Mouse (Mus musculus) lung, postnatal 0 days (tissue): Measurements from ENCODE around the gene Olfr27. TPM values are rescaled to one million over a fixed set of nuclear protein-coding genes. Genes with fewer than 3 reads are reported as not detected.

Experiments
- ATAC-seq: fragments of 200-750 bp; cut with Nextera tagmentation; 2 replicates; pipeline ENCODE4 v1.8.0; 2017; ENCODE audit warnings: moderate library complexity
- DNase-seq: peaks from one replicate; pipeline ENCODE4 v3.0.0-alpha.2; 2016; ENCODE audit warnings: low spot score
- H3K27ac ChIP-seq: fragments of 300-500 bp; sonication (generic); 2 replicates; pipeline ENCODE4 v1.5.1; 2014; ENCODE audit warnings: antibody characterized with exemption, mild to moderate bottlenecking, low read length, mixed read lengths
- H3K27me3 ChIP-seq: fragments of 300-500 bp; sonication (generic); replicated peaks from 2 replicates; pipeline ENCODE4 v1.6.1; 2014; ENCODE audit warnings: low read length, mixed read lengths; ENCODE audit not compliant: insufficient read depth
- H3K36me3 ChIP-seq: fragments of 300-500 bp; sonication (generic); 2 replicates; pipeline ENCODE4 v1.6.1; 2014; ENCODE audit warnings: low read length, mixed read lengths; ENCODE audit not compliant: insufficient read depth
- H3K4me1 ChIP-seq: fragments of 300-500 bp; sonication (generic); 2 replicates; pipeline ENCODE4 v1.6.1; 2014; ENCODE audit warnings: antibody characterized with exemption, low read depth, low read length, mixed read lengths; ENCODE audit not compliant: insufficient read depth
- H3K4me2 ChIP-seq: fragments of 300-500 bp; sonication (generic); replicated peaks from 2 replicates; pipeline ENCODE4 v1.6.1; 2014; ENCODE audit warnings: low read depth, mild to moderate bottlenecking, low read length, moderate library complexity, mixed read lengths
- H3K4me3 ChIP-seq: fragments of 300-500 bp; sonication (generic); 2 replicates; pipeline ENCODE4 v1.5.1; 2014; ENCODE audit warnings: low read depth, low read length
- H3K9ac ChIP-seq: fragments of 300-500 bp; sonication (generic); replicated peaks from 2 replicates; pipeline ENCODE4 v1.6.1; 2014; ENCODE audit warnings: low read depth, mild to moderate bottlenecking
- H3K9me3 ChIP-seq: fragments of 300-500 bp; sonication (generic); 2 replicates; pipeline ENCODE4 v1.6.1; 2016; ENCODE audit warnings: low read length, mixed read lengths
- CTCF ChIP-seq: IDR thresholded peaks from 2 replicates; pipeline ENCODE4 v1.5.1; 2016; ENCODE audit warnings: antibody characterized with exemption, mild to moderate bottlenecking
- EP300 ChIP-seq: IDR thresholded peaks from 2 replicates; pipeline ENCODE4 v1.6.1; 2016; ENCODE audit warnings: antibody characterized with exemption, mild to moderate bottlenecking, control low read depth
- WGBS: fragments of 180-500 bp; shearing (Covaris S2); extraction: QIAGEN DNeasy Blood & Tissue Kit; methylation state at CpG from one replicate; pipeline ENCODE4 v1.1.7; 2014; 5-methylcytosine and 5-hydroxymethylcytosine counted together
- polyA plus RNA-seq: library from polyadenylated mRNA; unstranded; fragments of >200 nt; fragmentation: Nextera tagmentation; extraction: Ambion mirVana; gene quantifications from 2 replicates; pipeline ENCODE4 v1.2.1, GENCODE M21; 2015

Gene Olfr27
- polyA plus RNA-seq, result not detected in 2 replicates

DNA sequence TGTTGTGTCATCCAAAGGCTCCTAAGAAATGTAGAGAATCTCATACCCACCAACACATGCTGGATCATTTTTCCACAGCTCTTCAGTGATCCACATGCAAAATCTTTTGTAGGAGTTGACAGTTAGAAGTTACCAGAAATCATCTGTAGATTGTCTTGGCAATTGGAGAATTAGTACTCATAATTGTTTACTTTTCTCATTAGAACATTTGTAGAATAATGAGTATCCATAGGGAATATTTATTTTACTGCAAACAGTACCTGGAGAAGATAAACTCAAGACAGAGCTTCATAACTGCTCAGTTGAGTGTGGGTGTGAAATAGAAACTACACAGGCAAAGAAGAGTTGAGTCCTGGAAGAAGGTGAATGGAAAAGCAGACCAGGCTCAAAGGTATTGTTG is at the start of gene Olfr27:
TSS of gene Olfr27 (plus strand) at position 301 of the 400 bp plus-strand sequence.
- TF ChIP-seq CTCF, result no peak
- TF ChIP-seq EP300, result no peak
- DNase-seq, result no peak
- H3K9me3 ChIP-seq, result no peaks in the 10 kb centered on the region
- H3K4me3 ChIP-seq, result no peak within 1 kb of the TSS
- no peak within 1 kb of the TSS for H3K4me2 ChIP-seq
- no peaks in the 10 kb centered on the region for H3K36me3 ChIP-seq
- no peak for ATAC-seq
- H3K27me3 ChIP-seq, result no peaks in the 10 kb centered on the region
- no peak within 1 kb of the TSS for H3K27ac ChIP-seq
- no peak within 1 kb of the TSS for H3K9ac ChIP-seq
- H3K4me1 ChIP-seq, result no peaks in the 10 kb centered on the region

DNA sequence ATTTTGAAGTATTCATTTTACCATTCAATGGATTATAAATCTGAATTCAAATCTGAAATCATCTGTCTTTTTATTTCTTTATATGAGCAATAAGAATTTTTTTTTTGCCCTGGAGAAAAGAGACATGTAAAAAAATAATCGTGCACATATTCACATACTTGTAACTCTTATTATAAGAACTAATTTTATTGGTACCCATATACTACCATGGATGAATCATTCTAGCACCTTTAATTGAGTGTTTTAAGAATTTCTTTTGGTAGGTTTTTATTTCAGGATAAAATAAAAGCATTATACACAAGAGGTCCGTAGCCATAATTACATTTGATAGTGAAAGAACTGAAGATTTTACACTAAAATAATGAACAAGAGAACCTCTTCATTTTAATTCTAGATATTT is 49.1 kb upstream of the Olfr27 start, which contains the start of gene Olfr938:
TSS of gene Olfr938 (minus strand) at position 101 of the 400 bp plus-strand sequence.
- H3K4me2 ChIP-seq, result no peak within 1 kb of the TSS
- WGBS, result 79% methylated on average over 2 of the region's 2 CpGs
- no peak within 1 kb of the TSS for H3K4me3 ChIP-seq
- DNase-seq (no peak), ATAC-seq (no peak)
- no peaks in the 10 kb centered on the region for H3K27me3 ChIP-seq
- H3K9me3 ChIP-seq, result no peaks in the 10 kb centered on the region
- H3K4me1 ChIP-seq, result no peaks in the 10 kb centered on the region
- H3K27ac ChIP-seq, result no peak within 1 kb of the TSS
- H3K9ac ChIP-seq, result no peak within 1 kb of the TSS
- TF ChIP-seq CTCF (no peak), EP300 (no peak)
- H3K36me3 ChIP-seq, result no peaks in the 10 kb centered on the region

- H3K27ac ChIP-seq, result no peak overlapping the region
- no peak overlapping the region for H3K4me3 ChIP-seq
- H3K4me1 ChIP-seq, result no peaks in the 10 kb centered on the region
- no peaks in the 10 kb centered on the region for H3K27me3 ChIP-seq
- no peak for TF ChIP-seq EP300
- no peak overlapping the region for H3K4me2 ChIP-seq
- WGBS, result 78% methylated on average over 1 of the region's 1 CpGs
- ATAC-seq (no peak), DNase-seq (no peak)
- no peaks in the 10 kb centered on the region for H3K36me3 ChIP-seq
- H3K9ac ChIP-seq, result no peak overlapping the region
- no peaks in the 10 kb centered on the region for H3K9me3 ChIP-seq
Observed at GRCm38 (mm10) chr9:39127326-39127725, 605 bp upstream of the Olfr27 start.

- TF ChIP-seq CTCF, result no peak
- no peak for TF ChIP-seq EP300
- no peak overlapping the region for H3K4me3 ChIP-seq
Observed at GRCm38 (mm10) chr9:39152401-39152800, 24.5 kb downstream of the Olfr27 start.

DNA sequence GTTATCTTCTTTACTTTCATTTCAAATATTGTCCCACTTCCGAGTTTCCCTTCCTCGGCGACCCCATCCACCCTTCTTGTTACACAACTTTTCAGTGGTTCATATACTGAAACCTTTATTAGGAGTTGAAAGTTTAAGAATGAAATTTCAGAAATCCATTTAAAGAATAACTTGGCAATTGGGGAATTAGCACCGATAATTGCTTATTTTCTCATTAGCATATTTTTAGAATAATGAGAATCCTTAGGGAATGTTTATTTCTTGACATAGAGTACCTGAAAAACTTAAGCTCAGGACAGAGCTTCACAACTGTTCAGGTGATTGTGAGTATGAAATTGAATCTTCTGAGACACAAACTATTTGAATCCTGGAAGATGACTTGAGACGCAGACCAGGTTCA is 38.1 kb downstream of the Olfr27 start, which contains the start of gene Olfr943:
TSS of gene Olfr943 (plus strand) at position 301 of the 400 bp plus-strand sequence.
- H3K4me2 ChIP-seq, result no peak within 1 kb of the TSS
- H3K4me1 ChIP-seq, result no peaks in the 10 kb centered on the region
- H3K9me3 ChIP-seq, result no peaks in the 10 kb centered on the region
- DNase-seq (no peak), ATAC-seq (no peak)
- no peak within 1 kb of the TSS for H3K27ac ChIP-seq
- H3K27me3 ChIP-seq, result no peaks in the 10 kb centered on the region
- H3K36me3 ChIP-seq, result no peaks in the 10 kb centered on the region
- H3K9ac ChIP-seq, result no peak within 1 kb of the TSS
- WGBS, result 88% methylated on average over 5 of the region's 5 CpGs
- no peak within 1 kb of the TSS for H3K4me3 ChIP-seq
- TF ChIP-seq EP300 (no peak), CTCF (no peak)

More at GRCm38 (mm10) chr9:39152401-39152800, 24.5 kb downstream of the Olfr27 start:
- Histone ChIP-seq H3K27me3 (no peaks in the 10 kb centered on the region), H3K9me3 (no peaks in the 10 kb centered on the region), H3K4me1 (no peaks in the 10 kb centered on the region), H3K36me3 (no peaks in the 10 kb centered on the region), H3K9ac (no peak overlapping the region), H3K4me2 (no peak overlapping the region), H3K27ac (no peak overlapping the region)
- DNase-seq (no peak), ATAC-seq (no peak)
- 53% methylated on average over 1 of the region's 1 CpGs for WGBS

Other genes with a start within 250 kb of the Olfr27 start
- not detected in 2 replicates for gene Olfr930, start 198.3 kb upstream of the Olfr27 start, polyA plus RNA-seq
- not detected in 2 replicates for gene Olfr933, start 155.8 kb upstream of the Olfr27 start, polyA plus RNA-seq
- gene Olfr934, start 139.8 kb upstream of the Olfr27 start, polyA plus RNA-seq, result not detected in 2 replicates
- not detected in 2 replicates for gene Olfr935, start 128.4 kb upstream of the Olfr27 start, polyA plus RNA-seq
- not detected in 2 replicates for gene Olfr146, start 104.8 kb upstream of the Olfr27 start, polyA plus RNA-seq
- not detected in 2 replicates for gene Olfr937, start 63.2 kb upstream of the Olfr27 start, polyA plus RNA-seq
- not detected in 2 replicates for gene Olfr938, start 49.2 kb upstream of the Olfr27 start, polyA plus RNA-seq
- not detected in 2 replicates for gene Olfr943, start 38.2 kb downstream of the Olfr27 start, polyA plus RNA-seq
- gene Olfr944, start 73.8 kb downstream of the Olfr27 start, polyA plus RNA-seq, result not detected in 2 replicates
- gene Olfr1537, start 121.9 kb downstream of the Olfr27 start, polyA plus RNA-seq, result not detected in 2 replicates
- gene Olfr945, start 148.7 kb downstream of the Olfr27 start, polyA plus RNA-seq, result not detected in 2 replicates
- not detected in 2 replicates for gene Olfr948, start 197.9 kb downstream of the Olfr27 start, polyA plus RNA-seq